Mouse (Mus musculus) kidney, embryonic 16.5 days (tissue): Measurements from ENCODE around the gene Oxct2a. TPM values are rescaled to one million over a fixed set of nuclear protein-coding genes. Genes with fewer than 3 reads are reported as not detected.
"Not testable (repeated sequence)": the region's sequence is repeated elsewhere in the genome, so short reads cannot be mapped to it uniquely, and the experiment has no call there.

Experiments used
- ATAC-seq: fragments of 200-750 bp; cut with Nextera tagmentation; 2 replicates; pipeline ENCODE4 v1.8.0; 2017; ENCODE audit warnings: moderate TSS enrichment; ENCODE audit not compliant: low FRiP score, low TSS enrichment
- H3K27ac ChIP-seq: fragments of 300-500 bp; sonication (generic); 2 replicates; pipeline ENCODE4 v1.5.1; 2014; ENCODE audit warnings: low read length
- H3K27me3 ChIP-seq: fragments of 300-500 bp; sonication (generic); 2 replicates; pipeline ENCODE4 v1.6.1; 2014; ENCODE audit warnings: low read length, control low read depth, mixed read lengths; ENCODE audit not compliant: insufficient read depth
- H3K36me3 ChIP-seq: fragments of 300-500 bp; sonication (generic); 2 replicates; pipeline ENCODE4 v1.6.1; 2014; ENCODE audit warnings: low read length, control low read depth, mixed read lengths; ENCODE audit not compliant: insufficient read depth
- H3K4me1 ChIP-seq: fragments of 300-500 bp; sonication (generic); 2 replicates; pipeline ENCODE4 v1.6.1; 2014; ENCODE audit warnings: low read length, control low read depth, mixed read lengths; ENCODE audit not compliant: insufficient read depth
- H3K4me2 ChIP-seq: fragments of 300-500 bp; sonication (generic); replicated peaks from 2 replicates; pipeline ENCODE4 v1.6.1; 2014; ENCODE audit warnings: low read depth, low read length
- H3K4me3 ChIP-seq: fragments of 300-500 bp; sonication (generic); 2 replicates; pipeline ENCODE4 v1.5.1; 2014; ENCODE audit warnings: mild to moderate bottlenecking, low read length
- H3K9ac ChIP-seq: fragments of 300-500 bp; sonication (generic); replicated peaks from 2 replicates; pipeline ENCODE4 v1.6.1; 2014; ENCODE audit warnings: low read length
- H3K9me3 ChIP-seq: fragments of 300-500 bp; sonication (generic); 2 replicates; pipeline ENCODE4 v1.6.1; 2016; ENCODE audit warnings: low read length, control low read depth
- WGBS: fragments of 180-500 bp; shearing (Covaris S2); extraction: QIAGEN DNeasy Blood & Tissue Kit; methylation state at CpG from one replicate; pipeline ENCODE4 v1.1.7; 2014; 5-methylcytosine and 5-hydroxymethylcytosine counted together
- polyA plus RNA-seq: library from polyadenylated mRNA; unstranded; fragments of >200 nt; fragmentation: Nextera tagmentation; extraction: Ambion mirVana; gene quantifications from 2 replicates; pipeline ENCODE4 v1.2.1, GENCODE M21; 2015

Oxct2a gene
- polyA plus RNA-seq, 1 experiment from 2014 or later: 0.16 TPM

- Histone ChIP-seq H3K4me3 (peak overlapping the region; percentile 69), H3K4me2 (peak overlapping the region; percentile 94), H3K27me3 (no peaks in the 10 kb centered on the region), H3K36me3 (peaks cover 30% of the 10 kb centered on the region), H3K27ac (no peak overlapping the region), H3K4me1 (peaks cover 31% of the 10 kb centered on the region), H3K9ac (peak overlapping the region; percentile 66), H3K9me3 (no peaks in the 10 kb centered on the region)
- no peak for ATAC-seq
- WGBS: 68% methylated on average over 6 of the region's 6 CpGs
Observed at GRCm38 (mm10) chr4:123284731-123285624, 38.5 kb downstream of the Oxct2a start.

- peak overlapping the region; percentile 69 for H3K4me3 ChIP-seq
- H3K4me2 ChIP-seq: peak overlapping the region; percentile 94
- H3K9ac ChIP-seq: peak overlapping the region; percentile 66
- H3K9me3 ChIP-seq, H3K27ac ChIP-seq, H3K27me3 ChIP-seq, ATAC-seq: not testable (repeated sequence)
- peaks cover 18% of the 10 kb centered on the region for H3K36me3 ChIP-seq
- H3K4me1 ChIP-seq: peaks cover 31% of the 10 kb centered on the region
- WGBS: under 1% methylated on average over 11 of the region's 15 CpGs
Observed at GRCm38 (mm10) chr4:123283675-123284064, 39.8 kb downstream of the Oxct2a start.

- H3K36me3 ChIP-seq: peaks cover 12% of the 10 kb centered on the region
- peak overlapping the region; percentile 94 for H3K4me2 ChIP-seq
- H3K9ac ChIP-seq: peak overlapping the region; percentile 66
- peak overlapping the region; percentile 69 for H3K4me3 ChIP-seq
- H3K9me3 ChIP-seq, H3K27me3 ChIP-seq: not testable (repeated sequence)
- under 1% methylated on average over 42 of the region's 55 CpGs for WGBS
- peak overlapping the region; percentile 27; the same call in 1 of the 2 replicates for H3K27ac ChIP-seq
- H3K4me1 ChIP-seq: peaks cover 31% of the 10 kb centered on the region
- peak; percentile 69 for ATAC-seq
Observed at GRCm38 (mm10) chr4:123282915-123283674, 40.3 kb downstream of the Oxct2a start.

- Histone ChIP-seq H3K9ac (peak overlapping the region; percentile 66), H3K27ac (peak overlapping the region; percentile 27; the same call in 1 of the 2 replicates), H3K4me3 (peak overlapping the region; percentile 69), H3K9me3 (no peaks in the 10 kb centered on the region), H3K4me1 (peaks cover 27% of the 10 kb centered on the region), H3K27me3 (no peaks in the 10 kb centered on the region), H3K36me3 (peaks cover 8% of the 10 kb centered on the region), H3K4me2 (peak overlapping the region; percentile 94)
- WGBS: 0% methylated on average over 25 of the region's 25 CpGs
- peak; percentile 97 for ATAC-seq
Observed at GRCm38 (mm10) chr4:123282500-123282899, 40.9 kb downstream of the Oxct2a start.

- WGBS: 63% methylated on average over 3 of the region's 3 CpGs
- Histone ChIP-seq H3K4me3 (no peak overlapping the region), H3K36me3 (no peaks in the 10 kb centered on the region; the same call in 1 of the 2 replicates)
Observed at GRCm38 (mm10) chr4:123280117-123280516, 43.3 kb downstream of the Oxct2a start.

More at GRCm38 (mm10) chr4:123280117-123280516, 43.3 kb downstream of the Oxct2a start:
- H3K4me1 ChIP-seq: peaks cover 13% of the 10 kb centered on the region
- ATAC-seq: no peak
- H3K9ac ChIP-seq: no peak overlapping the region
- no peak overlapping the region for H3K27ac ChIP-seq
- H3K4me2 ChIP-seq: no peak overlapping the region
- H3K27me3 ChIP-seq: no peaks in the 10 kb centered on the region
- H3K9me3 ChIP-seq: no peaks in the 10 kb centered on the region

Other genes with a start within 250 kb of the Oxct2a start
- 0.17 and 0.26 TPM in 2 replicates for gene Bmp8b, start 218.5 kb downstream of the Oxct2a start, polyA plus RNA-seq
- gene Oxct2b, start 207.4 kb downstream of the Oxct2a start, polyA plus RNA-seq: 0.12 TPM in 1 of 2 replicates, not detected in the other
- gene Ppie, start 183.7 kb downstream of the Oxct2a start, polyA plus RNA-seq: 112 TPM in 2 replicates
- 1.3 and 1.7 TPM in 2 replicates for gene Hpcal4, start 140.4 kb downstream of the Oxct2a start, polyA plus RNA-seq
- 0.25 and 0.28 TPM in 2 replicates for gene Nt5c1a, start 122.1 kb downstream of the Oxct2a start, polyA plus RNA-seq
- 48.8 and 50.7 TPM in 2 replicates for gene Heyl, start 90.1 kb downstream of the Oxct2a start, polyA plus RNA-seq
- gene Pabpc4, start 61.3 kb downstream of the Oxct2a start, polyA plus RNA-seq: 45.0 and 47.7 TPM in 2 replicates
- gene Bmp8a, start 19.6 kb upstream of the Oxct2a start, polyA plus RNA-seq: 0.32 and 0.36 TPM in 2 replicates